Mouse (Mus musculus) limb, embryonic 12.5 days (tissue): ENCODE data around the gene Smyd3. TPM values are rescaled to one million over a fixed set of nuclear protein-coding genes. Genes with fewer than 3 reads are reported as not detected.
A peak's percentile ranks its signal among the peaks of the same experiment; 100 is the strongest.

Experiments used
- ATAC-seq: fragments of 200-750 bp; cut with Nextera tagmentation; 2 replicates; pipeline ENCODE4 v1.8.0; 2017; ENCODE audit warnings: low read depth, moderate TSS enrichment; ENCODE audit not compliant: insufficient number of reproducible peaks, insufficient read depth, low FRiP score, low TSS enrichment
- H3K27ac ChIP-seq: fragments of 300-500 bp; sonication (generic); 2 replicates; pipeline ENCODE4 v1.5.1; 2016; ENCODE audit warnings: mild to moderate bottlenecking, moderate library complexity
- H3K27me3 ChIP-seq: fragments of 300-500 bp; sonication (generic); 2 replicates; pipeline ENCODE4 v1.6.1; 2016; ENCODE audit warnings: mild to moderate bottlenecking, moderate library complexity
- H3K36me3 ChIP-seq: fragments of 300-500 bp; sonication (generic); 2 replicates; pipeline ENCODE4 v1.6.1; 2016; ENCODE audit warnings: mild to moderate bottlenecking, moderate library complexity
- H3K4me1 ChIP-seq: fragments of 300-500 bp; sonication (generic); replicated peaks from 2 replicates; pipeline ENCODE4 v1.6.1; 2016
- H3K4me2 ChIP-seq: fragments of 300-500 bp; sonication (generic); 2 replicates; pipeline ENCODE4 v1.6.1; 2016; ENCODE audit warnings: mild to moderate bottlenecking, moderate library complexity
- H3K4me3 ChIP-seq: fragments of 300-500 bp; sonication (generic); replicated peaks from 2 replicates; pipeline ENCODE4 v1.5.1; 2016; ENCODE audit warnings: mild to moderate bottlenecking
- H3K9ac ChIP-seq: fragments of 300-500 bp; sonication (generic); replicated peaks from 2 replicates; pipeline ENCODE4 v1.6.1; 2016; ENCODE audit warnings: mild to moderate bottlenecking, moderate library complexity
- H3K9me3 ChIP-seq: fragments of 300-500 bp; sonication (generic); 2 replicates; pipeline ENCODE4 v1.6.1; 2016; ENCODE audit warnings: mild to moderate bottlenecking, moderate library complexity
- WGBS: fragments of 180-500 bp; shearing (Covaris S2); methylation state at CpG from one replicate; pipeline ENCODE4 v1.1.7; 2016; 5-methylcytosine and 5-hydroxymethylcytosine counted together
- polyA plus RNA-seq: library from polyadenylated mRNA; unstranded; fragments of >200 nt; fragmentation: Nextera tagmentation; extraction: Ambion mirVana; gene quantifications from 2 replicates; pipeline ENCODE4 v1.2.1, GENCODE M21; 2016

The Smyd3 gene
- polyA plus RNA-seq, 1 experiment from 2014 or later = 26.5 TPM

GRCm38 (mm10) chr1:179511895-179512294 is 5.9 kb downstream of the Smyd3 start:
- Histone ChIP-seq H3K9ac (no peak overlapping the region), H3K27me3 (no peaks in the 10 kb centered on the region), H3K4me3 (no peak overlapping the region), H3K9me3 (no peaks in the 10 kb centered on the region), H3K4me1 (peaks cover 6% of the 10 kb centered on the region), H3K36me3 (0 out of 2 replicates have a peak, but pooled peaks cover 3% of the 10 kb centered on the region), H3K4me2 (no peak overlapping the region), H3K27ac (no peak overlapping the region)
- no peak for ATAC-seq
- 78% methylated on average over 7 of the region's 7 CpGs for WGBS

GRCm38 (mm10) chr1:179510546-179511340 is 7.1 kb downstream of the Smyd3 start:
- Histone ChIP-seq H3K36me3 (0 out of 2 replicates have a peak, but pooled peaks cover 3% of the 10 kb centered on the region), H3K9ac (no peak overlapping the region), H3K9me3 (no peaks in the 10 kb centered on the region), H3K4me3 (no peak overlapping the region), H3K4me2 (no peak overlapping the region), H3K4me1 (no peaks in the 10 kb centered on the region), H3K27ac (no peak overlapping the region), H3K27me3 (no peaks in the 10 kb centered on the region)
- ATAC-seq = no peak
- WGBS = 87% methylated on average over 13 of the region's 13 CpGs

- Histone ChIP-seq H3K4me2 (no peak overlapping the region), H3K27ac (no peak overlapping the region), H3K4me3 (no peak overlapping the region), H3K27me3 (no peaks in the 10 kb centered on the region), H3K4me1 (no peaks in the 10 kb centered on the region), H3K36me3 (0 out of 2 replicates have a peak, but pooled peaks cover 3% of the 10 kb centered on the region), H3K9ac (no peak overlapping the region), H3K9me3 (no peaks in the 10 kb centered on the region)
- no peak for ATAC-seq
- WGBS = 62% methylated on average over 9 of the region's 9 CpGs
These were observed 11.1 kb downstream of the Smyd3 start for GRCm38 (mm10) chr1:179506530-179507315.

GRCm38 (mm10) chr1:179502565-179502964 is 15.3 kb downstream of the Smyd3 start:
- WGBS = 15% methylated on average over 3 of the region's 3 CpGs

GRCm38 (mm10) chr1:179499257-179499656 is 18.6 kb downstream of the Smyd3 start:
- no peak overlapping the region for H3K4me2 ChIP-seq
- H3K9me3 ChIP-seq = no peaks in the 10 kb centered on the region
- 76% methylated on average over 3 of the region's 3 CpGs for whole genome bisulfite sequencing
- H3K9ac ChIP-seq = no peak overlapping the region
- no peak overlapping the region for H3K4me3 ChIP-seq
- no peak overlapping the region for H3K27ac ChIP-seq
- no peaks in the 10 kb centered on the region for H3K36me3 ChIP-seq
- no peaks in the 10 kb centered on the region for H3K27me3 ChIP-seq
- no peaks in the 10 kb centered on the region for H3K4me1 ChIP-seq
- ATAC-seq = no peak

More at GRCm38 (mm10) chr1:179502565-179502964, 15.3 kb downstream of the Smyd3 start:
- no peaks in the 10 kb centered on the region for H3K27me3 ChIP-seq
- H3K9me3 ChIP-seq = no peaks in the 10 kb centered on the region
- H3K4me2 ChIP-seq = no peak overlapping the region
- ATAC-seq = no peak
- no peaks in the 10 kb centered on the region for H3K36me3 ChIP-seq
- no peak overlapping the region for H3K4me3 ChIP-seq
- H3K4me1 ChIP-seq = no peaks in the 10 kb centered on the region
- H3K27ac ChIP-seq = no peak overlapping the region
- H3K9ac ChIP-seq = no peak overlapping the region

GRCm38 (mm10) chr1:179492908-179493307 is 24.9 kb downstream of the Smyd3 start:
- H3K27me3 ChIP-seq = no peaks in the 10 kb centered on the region
- no peaks in the 10 kb centered on the region for H3K36me3 ChIP-seq
- H3K4me2 ChIP-seq = no peak overlapping the region
- no peak for ATAC-seq
- H3K9ac ChIP-seq = no peak overlapping the region
- H3K4me1 ChIP-seq = peaks cover 4% of the 10 kb centered on the region; the same call in 1 of the 2 replicates
- H3K9me3 ChIP-seq = no peaks in the 10 kb centered on the region
- H3K27ac ChIP-seq = no peak overlapping the region
- H3K4me3 ChIP-seq = no peak overlapping the region
- 86% methylated on average over 5 of the region's 5 CpGs for WGBS

GRCm38 (mm10) chr1:179488520-179488919 is 29.3 kb downstream of the Smyd3 start:
- Histone ChIP-seq H3K4me2 (no peak overlapping the region), H3K27ac (no peak overlapping the region), H3K4me3 (no peak overlapping the region), H3K36me3 (no peaks in the 10 kb centered on the region), H3K9ac (no peak overlapping the region), H3K9me3 (no peaks in the 10 kb centered on the region), H3K27me3 (no peaks in the 10 kb centered on the region), H3K4me1 (peaks cover 17% of the 10 kb centered on the region)
- ATAC-seq = no peak
- WGBS = 84% methylated on average over 5 of the region's 5 CpGs

GRCm38 (mm10) chr1:179487990-179488389 is 29.9 kb downstream of the Smyd3 start:
- H3K9me3 ChIP-seq = no peaks in the 10 kb centered on the region
- no peak overlapping the region for H3K4me3 ChIP-seq
- no peak overlapping the region for H3K27ac ChIP-seq
- ATAC-seq = no peak
- 54% methylated on average over 5 of the region's 5 CpGs for WGBS
- no peak overlapping the region for H3K4me2 ChIP-seq
- no peaks in the 10 kb centered on the region for H3K27me3 ChIP-seq
- no peak overlapping the region for H3K9ac ChIP-seq
- peaks cover 17% of the 10 kb centered on the region for H3K4me1 ChIP-seq
- no peaks in the 10 kb centered on the region for H3K36me3 ChIP-seq

- H3K27me3 ChIP-seq = no peaks in the 10 kb centered on the region
- H3K9ac ChIP-seq = no peak overlapping the region
- H3K9me3 ChIP-seq = no peaks in the 10 kb centered on the region
- WGBS = 92% methylated on average over 2 of the region's 2 CpGs
- H3K4me2 ChIP-seq = no peak overlapping the region
- H3K4me3 ChIP-seq = no peak overlapping the region
- no peak for ATAC-seq
- no peak overlapping the region for H3K27ac ChIP-seq
- H3K36me3 ChIP-seq = no peaks in the 10 kb centered on the region
- H3K4me1 ChIP-seq = peaks cover 17% of the 10 kb centered on the region
These were observed 30.6 kb downstream of the Smyd3 start for GRCm38 (mm10) chr1:179487238-179487637.

GRCm38 (mm10) chr1:179485784-179486540 is 31.9 kb downstream of the Smyd3 start:
- Histone ChIP-seq H3K4me3 (no peak overlapping the region), H3K9me3 (no peaks in the 10 kb centered on the region), H3K4me1 (peaks cover 17% of the 10 kb centered on the region), H3K36me3 (no peaks in the 10 kb centered on the region), H3K4me2 (no peak overlapping the region), H3K27me3 (no peaks in the 10 kb centered on the region), H3K9ac (no peak overlapping the region), H3K27ac (0 out of 2 replicates have a peak overlapping the region, but pooled peaks have one; percentile 0)
- no peak for ATAC-seq
- WGBS = 54% methylated on average over 3 of the region's 3 CpGs

- Histone ChIP-seq H3K27ac (no peak overlapping the region), H3K4me3 (no peak overlapping the region), H3K4me2 (no peak overlapping the region), H3K9me3 (no peaks in the 10 kb centered on the region), H3K4me1 (peaks cover 1% of the 10 kb centered on the region), H3K36me3 (no peaks in the 10 kb centered on the region), H3K27me3 (no peaks in the 10 kb centered on the region; the same call in 1 of the 2 replicates), H3K9ac (no peak overlapping the region)
- WGBS = 77% methylated on average over 4 of the region's 4 CpGs
- ATAC-seq = no peak
These were observed 37.0 kb downstream of the Smyd3 start for GRCm38 (mm10) chr1:179480862-179481261.
